Mouse (Mus musculus) testis, adult 2 months (tissue): ENCODE measurements around the gene Ubash3b.

ENCODE experiments used
- CTCF ChIP-seq: fragments of 200-500 bp; IDR thresholded peaks from 2 replicates; pipeline ENCODE4 v1.5.1; 2012; ENCODE audit warnings: low read depth, mild to moderate bottlenecking, inconsistent platforms, low read length, moderate library complexity; ENCODE audit not compliant: control insufficient read depth, insufficient read depth, insufficient replicate concordance
- POLR2A ChIP-seq: fragments of 200-500 bp; IDR thresholded peaks from 2 replicates; pipeline ENCODE4 v1.6.1; 2012; ENCODE audit warnings: low read depth, mild to moderate bottlenecking, inconsistent platforms, low read length, moderate library complexity; ENCODE audit not compliant: control insufficient read depth

DNA sequence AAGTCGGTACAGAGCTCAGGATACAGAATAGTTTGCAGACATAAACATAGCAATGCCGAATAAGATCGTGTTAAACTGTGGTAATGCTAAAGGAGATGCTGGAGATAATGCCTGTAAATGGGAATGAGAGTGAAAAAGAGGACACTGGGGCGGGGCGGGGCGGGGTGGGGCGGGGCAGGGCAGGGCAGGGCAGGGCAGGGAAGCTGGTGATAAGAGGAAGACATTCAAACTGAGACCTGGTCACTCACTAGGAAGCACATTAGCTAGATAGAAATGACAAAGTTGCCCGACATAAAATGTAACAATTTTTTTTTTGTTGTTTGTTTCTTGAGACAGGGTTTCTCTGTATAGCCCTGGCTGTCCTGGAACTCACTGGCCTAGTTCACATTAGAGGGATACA is 10.9 kb upstream of the Ubash3b start:
- TF ChIP-seq CTCF (no peak), POLR2A (no peak)
